Mouse (Mus musculus) heart, adult 18-20 months (tissue): Measurements from ENCODE around the gene Kcnq1. TPM values are rescaled to one million over a fixed set of nuclear protein-coding genes. Genes with fewer than 3 reads are reported as not detected.
A peak's percentile ranks its signal among the peaks of the same experiment; 100 is the strongest.

ENCODE experiments used
- DNase-seq, 2 experiments: peaks; one replicate each; pipeline ENCODE4 v3.0.0; 2021 to 2022; ENCODE audit warnings: mixed read lengths in 1 of 2
- total RNA-seq, 2 experiments: library from RNA; stranded (reverse); gene quantifications; 2 replicates each; pipeline ENCODE4 v1.2.3; 2021

Gene Kcnq1
- total RNA-seq, 2 experiments from 2014 or later: 33.8 to 36.4 TPM

DNA sequence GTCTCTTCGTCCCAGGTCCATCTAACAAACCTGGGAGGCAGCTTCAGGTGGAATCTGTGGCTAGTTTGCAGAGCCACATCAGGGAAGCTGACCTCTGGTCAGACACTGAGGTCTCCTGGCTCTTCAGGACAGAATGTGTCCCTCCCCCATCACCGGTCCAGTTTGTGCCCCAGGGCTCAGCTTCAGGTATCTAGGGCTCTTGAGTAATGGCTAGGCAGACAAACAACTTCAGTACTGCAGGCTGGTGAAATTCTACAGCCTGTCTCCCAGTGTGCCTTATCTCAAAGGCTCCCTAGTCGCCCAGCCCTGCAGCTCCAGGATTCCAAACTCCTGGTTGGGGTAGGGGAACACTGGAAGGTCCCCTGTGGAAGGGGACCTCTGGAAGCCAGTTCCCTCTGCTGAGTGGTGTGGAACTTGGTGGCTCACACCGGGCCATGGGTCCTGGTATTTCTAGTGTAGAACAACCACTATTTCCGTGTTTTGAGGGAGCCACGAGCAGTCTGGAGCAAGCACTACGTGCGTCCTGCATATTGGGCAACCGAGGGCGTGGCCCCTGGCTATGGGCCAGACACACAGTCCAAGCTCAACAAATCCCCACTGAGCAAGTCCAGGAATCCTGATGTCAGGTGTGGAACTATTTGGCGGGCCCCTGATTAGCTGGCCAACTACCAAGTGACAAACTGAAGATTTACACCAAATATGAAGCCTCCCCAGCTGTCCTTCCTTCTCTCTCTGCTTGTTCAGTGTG lies 207.6 kb downstream of the Kcnq1 start:
- peak; percentile 88 to 89 for DNase-seq

GRCm38 (mm10) chr7:143318512-143318911 lies 212.3 kb downstream of the Kcnq1 start:
- no peak for DNase-seq

DNA sequence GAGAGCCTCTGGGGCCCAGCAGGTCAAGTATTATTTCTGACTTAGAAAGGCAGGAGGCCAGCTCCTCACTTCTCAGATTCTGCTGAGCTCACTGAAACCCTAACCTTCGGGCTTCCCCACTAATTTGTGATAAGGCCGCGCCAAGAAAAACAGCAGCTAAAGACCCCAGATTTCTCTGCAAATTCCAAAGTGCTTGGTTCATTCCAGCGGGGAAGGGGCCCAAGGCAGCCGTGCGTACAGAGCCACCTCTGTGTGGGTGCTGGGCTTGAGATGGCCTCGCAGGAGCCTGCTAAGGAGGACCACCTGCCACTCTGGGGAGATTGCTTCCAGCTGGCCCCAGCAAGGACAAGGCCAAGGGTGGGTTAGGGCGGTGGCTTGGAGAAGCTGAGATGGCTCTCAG lies 214.2 kb downstream of the Kcnq1 start:
- peak; percentile 32 for DNase-seq

DNA sequence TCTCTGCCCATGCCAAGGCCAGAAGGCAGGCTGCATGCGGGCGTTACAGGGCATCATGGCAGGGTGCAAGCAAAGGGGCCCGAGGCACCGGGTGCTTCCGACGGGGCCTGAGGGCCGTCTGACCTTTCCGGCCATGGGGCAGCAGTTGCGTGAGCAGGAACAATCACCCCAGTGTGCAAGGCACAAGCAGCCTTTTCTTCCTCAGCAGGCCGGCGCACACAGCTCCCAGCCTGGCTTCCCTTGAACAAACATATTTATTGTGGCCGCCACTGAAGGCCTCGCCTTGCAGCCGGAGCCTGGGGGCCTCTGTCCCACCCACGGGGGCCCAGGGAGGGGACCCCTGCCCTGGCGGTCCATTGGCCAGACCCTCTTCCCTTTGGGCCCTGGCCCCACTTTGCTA lies 218.9 kb downstream of the Kcnq1 start:
- no peak for DNase-seq

- no peak for DNase-seq
These were observed 222.2 kb downstream of the Kcnq1 start for GRCm38 (mm10) chr7:143328185-143328915.

- no peak for DNase-seq
These were observed 223.1 kb downstream of the Kcnq1 start for GRCm38 (mm10) chr7:143329110-143329810.

DNA sequence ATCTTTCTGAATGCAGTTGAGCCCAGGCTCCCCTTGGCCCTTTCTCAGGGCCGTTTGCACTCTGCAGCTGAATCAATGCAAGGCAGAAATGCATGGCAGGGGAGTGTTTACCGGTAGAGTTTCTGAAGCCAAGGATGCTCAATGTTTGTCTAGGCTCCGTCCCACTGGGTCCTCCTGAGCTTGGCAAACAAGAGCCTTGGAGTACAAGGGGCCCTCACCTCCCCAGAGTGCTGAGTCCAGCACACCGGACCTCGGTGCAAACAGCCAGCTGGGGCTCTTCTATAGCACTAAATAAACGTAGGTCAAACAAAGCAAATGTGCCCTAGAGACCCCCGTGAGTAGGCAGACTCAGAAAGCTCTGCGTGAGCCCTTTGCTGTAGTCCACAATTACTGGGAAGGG lies 226.9 kb downstream of the Kcnq1 start:
- DNase-seq: no peak

GRCm38 (mm10) chr7:143333604-143334003 lies 227.4 kb downstream of the Kcnq1 start:
- DNase-seq: no peak

DNA sequence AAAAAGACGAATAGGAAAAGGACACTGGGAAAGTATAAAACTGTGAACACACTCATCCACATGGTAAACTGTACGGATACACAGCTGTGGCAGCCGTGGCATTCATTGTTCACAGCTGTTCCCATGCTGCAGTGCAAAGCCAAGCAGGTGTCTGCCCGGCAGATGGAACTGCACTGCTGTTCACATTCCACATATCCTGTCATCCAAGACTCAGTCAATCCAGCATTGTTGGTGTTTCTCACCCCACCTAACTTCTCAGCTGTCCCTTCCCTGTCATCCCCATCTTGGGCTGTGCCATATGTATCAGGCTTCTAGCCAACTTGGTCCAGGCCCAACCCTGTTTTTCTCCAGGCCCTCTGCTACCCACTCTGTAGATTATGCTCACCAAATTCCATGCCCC lies 232.5 kb downstream of the Kcnq1 start:
- DNase-seq: no peak

- DNase-seq: no peak
These were observed 234.6 kb downstream of the Kcnq1 start for GRCm38 (mm10) chr7:143340601-143341281.

GRCm38 (mm10) chr7:143341301-143341980 lies 235.3 kb downstream of the Kcnq1 start:
- no peak for DNase-seq

GRCm38 (mm10) chr7:143343781-143344306 lies 237.7 kb downstream of the Kcnq1 start:
- DNase-seq: peak in 1 of 2 experiments; percentile 23

GRCm38 (mm10) chr7:143349287-143349686 lies 243.1 kb downstream of the Kcnq1 start:
- no peak for DNase-seq

DNA sequence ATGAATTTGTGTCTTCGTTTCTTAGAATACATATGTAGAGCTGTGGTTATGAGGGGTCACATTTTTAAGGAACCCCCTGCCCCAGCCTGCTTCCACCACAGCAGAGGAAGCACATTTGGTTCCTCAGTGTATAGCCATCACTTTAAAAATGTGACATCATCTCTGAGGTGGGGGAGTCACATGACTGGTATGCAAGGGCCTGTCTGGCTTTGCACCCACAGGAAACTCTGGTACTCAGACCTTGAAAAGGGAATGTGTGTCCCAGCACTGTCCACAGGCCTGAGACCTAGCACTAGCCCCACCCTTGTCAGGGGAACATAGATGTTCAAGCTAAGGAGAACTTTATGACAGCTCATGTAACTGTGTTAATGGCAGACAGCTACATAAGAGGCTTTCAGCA lies 243.7 kb downstream of the Kcnq1 start:
- DNase-seq: no peak

DNA sequence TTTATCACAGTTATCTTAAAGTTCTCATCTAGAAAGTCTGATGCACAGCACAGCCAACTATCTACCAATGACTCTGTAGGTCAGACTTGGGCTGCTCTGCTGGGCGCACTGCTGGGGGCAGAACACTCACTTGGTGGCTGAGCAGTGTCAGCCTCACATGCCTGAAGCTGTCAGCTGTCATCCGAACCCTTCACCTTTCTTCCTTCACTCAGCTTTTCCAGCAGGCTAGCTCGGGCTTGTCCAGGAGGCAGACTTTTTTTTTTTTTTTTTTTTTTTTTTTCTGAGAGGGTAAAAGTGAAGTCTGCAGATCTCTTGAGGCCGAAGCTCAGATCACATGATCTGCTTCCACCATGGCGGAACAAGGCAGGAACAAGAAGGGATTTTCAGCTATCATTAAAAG lies 249.7 kb downstream of the Kcnq1 start:
- DNase-seq: no peak

GRCm38 (mm10) chr7:143357109-143357508 lies 250.9 kb downstream of the Kcnq1 start:
- no peak for DNase-seq

DNA sequence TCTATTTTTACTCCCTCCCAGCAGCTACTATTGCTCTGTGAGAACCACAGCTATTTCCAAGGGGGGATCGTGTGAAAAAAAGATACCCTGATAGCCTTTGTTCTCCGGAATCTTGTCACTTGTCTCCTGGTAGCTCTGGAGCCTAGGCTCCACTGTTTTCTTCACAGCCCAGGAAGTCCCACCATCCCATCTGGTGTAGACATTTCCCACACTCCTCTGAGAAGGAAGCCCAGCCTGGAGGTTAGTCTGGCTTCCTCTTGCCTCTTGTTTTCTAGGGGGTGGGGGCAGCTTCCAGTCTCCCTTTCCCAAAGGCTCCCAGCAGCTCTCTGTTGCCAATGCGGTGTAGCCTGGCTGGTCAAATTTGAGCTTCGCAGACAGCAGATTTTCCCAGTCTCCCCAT lies 251.7 kb downstream of the Kcnq1 start:
- no peak for DNase-seq

DNA sequence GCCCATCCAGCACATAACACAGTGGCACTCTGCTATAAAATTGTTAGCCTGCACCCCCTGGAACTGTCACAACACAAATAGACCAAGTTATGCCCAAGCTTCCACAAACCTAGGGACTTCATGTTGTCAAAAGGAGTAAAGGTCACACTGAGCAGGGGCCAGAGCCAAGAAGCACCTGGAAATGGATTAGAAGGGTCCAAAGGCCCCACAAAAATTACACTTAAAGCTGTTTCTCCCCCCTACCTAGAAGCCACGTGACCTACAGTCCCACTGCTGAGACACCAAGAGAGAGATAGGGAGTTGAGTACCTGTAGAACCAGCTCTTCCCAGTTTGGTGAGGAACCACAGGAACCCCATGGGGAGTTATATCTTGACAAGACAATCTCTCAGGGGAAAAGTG lies 253.6 kb downstream of the Kcnq1 start:
- no peak for DNase-seq

GRCm38 (mm10) chr7:143360776-143361175 lies 254.6 kb downstream of the Kcnq1 start:
- peak; percentile 46 to 57 for DNase-seq

- no peak for DNase-seq
These were observed 258.1 kb downstream of the Kcnq1 start for GRCm38 (mm10) chr7:143364092-143364832.
